Mouse (Mus musculus) cerebellum, adult 2 months (tissue): ENCODE measurements around the gene Camkv.

Source experiments
- CTCF ChIP-seq: fragments of 200-500 bp; IDR thresholded peaks from 2 replicates; pipeline ENCODE4 v1.5.1; 2011; ENCODE audit warnings: low read depth, mild to moderate bottlenecking, control low read depth, low read length, moderate library complexity, borderline replicate concordance; ENCODE audit not compliant: insufficient read depth
- POLR2A ChIP-seq: fragments of 200-500 bp; IDR thresholded peaks from 2 replicates; pipeline ENCODE4 v1.6.1; 2011; ENCODE audit warnings: low read length, control low read depth, borderline replicate concordance; ENCODE audit not compliant: insufficient read depth

DNA sequence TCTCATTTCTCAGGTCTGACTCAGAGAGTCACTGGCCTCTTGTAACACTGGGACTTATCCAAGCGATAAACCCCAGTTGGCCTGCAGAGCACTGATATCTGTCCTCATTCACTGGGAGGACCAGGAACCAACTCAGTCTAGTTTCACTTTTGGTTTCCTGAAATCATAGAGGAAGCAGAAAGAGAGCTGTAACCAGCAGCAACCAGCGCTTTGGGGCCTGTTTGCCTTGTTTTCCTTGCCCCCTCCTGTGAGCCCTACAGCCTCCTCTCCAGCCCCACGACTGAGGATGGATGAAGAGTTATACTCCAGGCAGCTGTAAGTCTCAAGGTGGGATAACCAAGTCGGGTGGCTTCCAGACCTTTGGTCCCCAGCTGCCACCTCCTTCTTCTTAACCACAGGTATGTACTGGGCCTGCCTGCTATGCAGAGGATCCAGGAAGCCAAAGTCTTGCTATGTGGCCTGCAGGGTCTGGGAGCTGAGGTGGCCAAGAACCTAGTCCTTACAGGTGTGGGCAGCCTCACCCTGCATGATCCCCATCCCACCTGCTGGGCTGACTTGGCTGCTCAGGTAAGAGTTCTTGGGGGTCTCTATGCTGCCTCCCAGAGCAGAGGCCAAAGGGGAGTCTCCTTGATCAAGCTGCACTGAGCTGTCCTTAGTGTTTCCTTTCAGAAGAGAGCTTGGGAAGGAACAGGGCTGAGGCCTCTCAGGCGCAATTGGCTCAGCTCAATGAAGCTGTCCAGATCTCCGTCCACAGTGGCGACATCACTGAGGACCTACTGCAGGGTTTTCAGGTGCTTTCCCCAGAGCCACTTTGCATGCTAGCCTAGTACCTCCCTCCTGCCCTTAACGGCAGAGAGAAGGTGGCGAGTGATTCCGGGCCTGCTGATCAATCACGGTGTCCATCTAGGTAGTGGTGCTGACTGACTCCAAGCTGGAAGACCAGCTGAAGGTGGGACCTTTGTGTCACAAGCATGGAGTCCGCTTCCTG, 40.2 kb downstream of the Camkv start, which contains the start of gene Uba7:
- TF ChIP-seq POLR2A, result no peak
- no peak for TF ChIP-seq CTCF
